In genomic region chr15:103009265-103010111, GRCm38 (mm10) we compare ENCODE assay signal across 12 mouse cellular contexts. TPM values are rescaled to one million over a fixed set of nuclear protein-coding genes. Genes with fewer than 3 reads are reported as not detected.
DNase-seq lines count a peak whose midpoint lies in the region; ATAC-seq and TF ChIP-seq lines count a peak whose summit lies in the region.
"Had no signal": no experiment of that assay in that cellular context is flagged by ENCODE, and none has a peak within 500 bp of the region (broad histone marks: within the 10 kb centered on the region; RNA-seq: fewer than 3 reads in every experiment).

No protein-coding gene starts in this region.

- WGBS in liver, embryonic 12.5 days (ENCODE audit: insufficient replicate concordance), result 4% methylated on average over 27 of the region's 27 CpGs
- 3% methylated on average over 27 of the region's 27 CpGs for WGBS in liver, postnatal 0 days (ENCODE audit: insufficient replicate concordance)
- 8% methylated on average over 27 of the region's 27 CpGs for WGBS in stomach, postnatal 0 days
- 2% methylated on average over 27 of the region's 27 CpGs for WGBS in midbrain, embryonic 16.5 days

- DNase-seq in liver, postnatal 0 days, result no peak
- peak; percentile 57 for DNase-seq in adrenal gland, postnatal 25 days
- DNase-seq in kidney, postnatal 4 days, result peak; percentile 62 to 75
- DNase-seq in stomach, postnatal 0 days (ENCODE audit: low spot score), result no peak
- DNase-seq in natural killer cell, adult 2 months (ENCODE audit: low spot score in 2 of 2), result no peak
- DNase-seq: cerebellum, adult 11 months; gastrocnemius, postnatal 25 days; lung, adult 18-20 months; thymus, postnatal 4 days had no signal

- H3K9me3 ChIP-seq in liver, embryonic 12.5 days (replicated peaks), result no peaks in the 10 kb centered on the region
- H3K9me3 ChIP-seq in liver, postnatal 0 days (ENCODE audit: low read length), result no peaks in the 10 kb centered on the region
- H3K9me3 ChIP-seq in stomach, postnatal 0 days (ENCODE audit: control insufficient read depth, low read length), result no peaks in the 10 kb centered on the region
- H3K9me3 ChIP-seq in midbrain, embryonic 16.5 days (replicated peaks; ENCODE audit: control insufficient read depth, low read length, poor library complexity, severe bottlenecking), result no peaks in the 10 kb centered on the region
- H3K9me3 ChIP-seq: midbrain, embryonic 13.5 days had no signal

- TF ChIP-seq EP300 in liver, postnatal 0 days (IDR thresholded peaks at IDR 0.05; ENCODE audit: low read depth), result no peak
- no peak for TF ChIP-seq EP300 in stomach, postnatal 0 days (optimal IDR thresholded peaks at IDR 0.05)

- 0 out of 2 replicates have a peak overlapping the region, but pooled peaks have one; percentile 3 for H3K4me3 ChIP-seq in liver, embryonic 12.5 days
- no peak overlapping the region; the same call in 1 of the 2 replicates for H3K4me3 ChIP-seq in liver, postnatal 0 days (ENCODE audit: low read depth, low read length)
- H3K4me3 ChIP-seq in stomach, postnatal 0 days (ENCODE audit: low read depth, low read length), result peak overlapping the region; percentile 41
- H3K4me3 ChIP-seq in midbrain, embryonic 16.5 days (ENCODE audit: low read depth, low read length), result no peak overlapping the region
- H3K4me3 ChIP-seq: midbrain, embryonic 13.5 days had no signal

- no peak for TF ChIP-seq CTCF in liver, postnatal 0 days (IDR thresholded peaks at IDR 0.05; ENCODE audit: low read depth)
- no peak for TF ChIP-seq CTCF in stomach, postnatal 0 days (IDR thresholded peaks at IDR 0.05; ENCODE audit: low read depth)

- H3K27ac ChIP-seq in liver, embryonic 12.5 days, result no peak overlapping the region
- H3K27ac ChIP-seq in liver, postnatal 0 days (ENCODE audit: low read depth), result no peak overlapping the region
- peak overlapping the region; percentile 80 for H3K27ac ChIP-seq in stomach, postnatal 0 days (replicated peaks)
- no peak overlapping the region for H3K27ac ChIP-seq in midbrain, embryonic 16.5 days (ENCODE audit: low read length)
- H3K27ac ChIP-seq: midbrain, embryonic 13.5 days had no signal

- no peaks in the 10 kb centered on the region for H3K36me3 ChIP-seq in liver, embryonic 12.5 days
- H3K36me3 ChIP-seq in liver, postnatal 0 days (replicated peaks; ENCODE audit: insufficient read depth, low read length), result no peaks in the 10 kb centered on the region
- no peaks in the 10 kb centered on the region for H3K36me3 ChIP-seq in stomach, postnatal 0 days (ENCODE audit: control insufficient read depth, insufficient read depth, low read length)
- no peaks in the 10 kb centered on the region for H3K36me3 ChIP-seq in midbrain, embryonic 16.5 days (ENCODE audit: control insufficient read depth, insufficient read depth, low read length)
- H3K36me3 ChIP-seq: midbrain, embryonic 13.5 days had no signal

- H3K9ac ChIP-seq in liver, embryonic 12.5 days, result no peak overlapping the region
- H3K9ac ChIP-seq in liver, postnatal 0 days (replicated peaks), result no peak overlapping the region
- peak overlapping the region; percentile 66 for H3K9ac ChIP-seq in stomach, postnatal 0 days (ENCODE audit: low read length)
- no peak overlapping the region for H3K9ac ChIP-seq in midbrain, embryonic 16.5 days (ENCODE audit: low read depth, low read length)
- H3K9ac ChIP-seq: midbrain, embryonic 13.5 days had no signal

- H3K4me2 ChIP-seq in liver, embryonic 12.5 days, result no peak overlapping the region; the same call in 1 of the 2 replicates
- no peak overlapping the region for H3K4me2 ChIP-seq in liver, postnatal 0 days (ENCODE audit: low read depth, low read length)
- H3K4me2 ChIP-seq in stomach, postnatal 0 days (replicated peaks; ENCODE audit: low read depth), result peak overlapping the region; percentile 52
- H3K4me2 ChIP-seq in midbrain, embryonic 16.5 days (ENCODE audit: low read length), result no peak overlapping the region
- H3K4me2 ChIP-seq: midbrain, embryonic 13.5 days had no signal

- ATAC-seq in liver, embryonic 12.5 days, result no peak
- ATAC-seq in liver, postnatal 0 days, result no peak
- no peak for ATAC-seq in stomach, postnatal 0 days (ENCODE audit: low FRiP score, low TSS enrichment)
- ATAC-seq in midbrain, embryonic 16.5 days, result no peak
- ATAC-seq: midbrain, embryonic 13.5 days had no signal

- H3K27me3 ChIP-seq in liver, embryonic 12.5 days (replicated peaks), result peaks cover 99% of the 10 kb centered on the region
- peaks cover 99% of the 10 kb centered on the region for H3K27me3 ChIP-seq in liver, postnatal 0 days (ENCODE audit: insufficient read depth, low read length)
- H3K27me3 ChIP-seq in stomach, postnatal 0 days (ENCODE audit: control insufficient read depth, insufficient read depth, low read length), result peaks cover 14% of the 10 kb centered on the region; the same call in 1 of the 2 replicates
- peaks cover 96% of the 10 kb centered on the region for H3K27me3 ChIP-seq in midbrain, embryonic 16.5 days (ENCODE audit: control insufficient read depth, insufficient read depth, low read depth, low read length)

- 0 out of 2 replicates have a peak, but pooled peaks cover 4% of the 10 kb centered on the region for H3K4me1 ChIP-seq in liver, embryonic 12.5 days
- H3K4me1 ChIP-seq in liver, postnatal 0 days (ENCODE audit: insufficient read depth), result no peaks in the 10 kb centered on the region
- H3K4me1 ChIP-seq in stomach, postnatal 0 days (replicated peaks; ENCODE audit: control insufficient read depth, insufficient read depth), result no peaks in the 10 kb centered on the region
- peaks cover 5% of the 10 kb centered on the region; the same call in 1 of the 2 replicates for H3K4me1 ChIP-seq in midbrain, embryonic 16.5 days (ENCODE audit: control insufficient read depth, insufficient read depth, low read length)

RNA-seq across cellular contexts. Expression of gene Hoxc4, which starts 9.2 kb away (rescaled TPM):
- 1.3 and 1.9 TPM in 2 replicates for polyA plus RNA-seq in liver, embryonic 12.5 days (2016; fragmentation: Nextera tagmentation; extraction: Ambion mirVana)
- polyA plus RNA-seq in liver, postnatal 0 days (2015; fragmentation: Nextera tagmentation; extraction: Ambion mirVana), result 0.07 and 0.11 TPM in 2 replicates
- total RNA-seq in adrenal gland, postnatal 25 days (2021), result 7.3 and 8.4 TPM in 2 replicates
- polyA plus RNA-seq in stomach, postnatal 0 days (2015; fragmentation: Nextera tagmentation; extraction: Ambion mirVana), result 9.6 and 10.4 TPM in 2 replicates
- polyA plus RNA-seq in midbrain, embryonic 16.5 days (2015; fragmentation: Nextera tagmentation; extraction: Ambion mirVana), result not detected in 2 replicates

RNA-seq across cellular contexts. Expression of gene Hoxc6, which starts 11.4 kb away (rescaled TPM):
- 0.17 and 0.19 TPM in 2 replicates for polyA plus RNA-seq in liver, embryonic 12.5 days (2016; fragmentation: Nextera tagmentation; extraction: Ambion mirVana)
- not detected in 2 replicates for polyA plus RNA-seq in liver, postnatal 0 days (2015; fragmentation: Nextera tagmentation; extraction: Ambion mirVana)
- total RNA-seq in adrenal gland, postnatal 25 days (2021), result 59.4 and 68.1 TPM in 2 replicates
- polyA plus RNA-seq in stomach, postnatal 0 days (2015; fragmentation: Nextera tagmentation; extraction: Ambion mirVana), result 3.3 and 4.9 TPM in 2 replicates
- polyA plus RNA-seq in midbrain, embryonic 16.5 days (2015; fragmentation: Nextera tagmentation; extraction: Ambion mirVana), result not detected in 2 replicates
- polyA plus RNA-seq: midbrain, embryonic 13.5 days had no signal

RNA-seq across cellular contexts. Expression of gene Hoxc8, which starts 19.1 kb away (rescaled TPM):
- 0.08 and 0.22 TPM in 2 replicates for polyA plus RNA-seq in liver, embryonic 12.5 days (2016; fragmentation: Nextera tagmentation; extraction: Ambion mirVana)
- not detected in 2 replicates for polyA plus RNA-seq in liver, postnatal 0 days (2015; fragmentation: Nextera tagmentation; extraction: Ambion mirVana)
- total RNA-seq in adrenal gland, postnatal 25 days (2021), result 21.5 and 26.7 TPM in 2 replicates
- polyA plus RNA-seq in stomach, postnatal 0 days (2015; fragmentation: Nextera tagmentation; extraction: Ambion mirVana), result 7.1 and 7.3 TPM in 2 replicates
- not detected in 2 replicates for polyA plus RNA-seq in midbrain, embryonic 16.5 days (2015; fragmentation: Nextera tagmentation; extraction: Ambion mirVana)
- polyA plus RNA-seq: midbrain, embryonic 13.5 days had no signal

RNA-seq across cellular contexts. Expression of gene Hoxc9, which starts 33.2 kb away (rescaled TPM):
- 0.07 TPM in 1 of 2 replicates, not detected in the other for polyA plus RNA-seq in liver, embryonic 12.5 days (2016; fragmentation: Nextera tagmentation; extraction: Ambion mirVana)
- polyA plus RNA-seq in liver, postnatal 0 days (2015; fragmentation: Nextera tagmentation; extraction: Ambion mirVana), result not detected in 2 replicates
- 0.85 and 1.5 TPM in 2 replicates for total RNA-seq in adrenal gland, postnatal 25 days (2021)
- not detected in 2 replicates for polyA plus RNA-seq in stomach, postnatal 0 days (2015; fragmentation: Nextera tagmentation; extraction: Ambion mirVana)
- polyA plus RNA-seq in midbrain, embryonic 16.5 days (2015; fragmentation: Nextera tagmentation; extraction: Ambion mirVana), result not detected in 2 replicates
- polyA plus RNA-seq: midbrain, embryonic 13.5 days had no signal

RNA-seq across cellular contexts. Expression of gene Hoxc5, which starts 42.2 kb away (rescaled TPM):
- polyA plus RNA-seq in liver, embryonic 12.5 days (2016; fragmentation: Nextera tagmentation; extraction: Ambion mirVana), result 0.92 and 1.2 TPM in 2 replicates
- polyA plus RNA-seq in liver, postnatal 0 days (2015; fragmentation: Nextera tagmentation; extraction: Ambion mirVana), result not detected in 2 replicates
- total RNA-seq in adrenal gland, postnatal 25 days (2021), result 7.6 and 9.0 TPM in 2 replicates
- 18.0 and 18.2 TPM in 2 replicates for polyA plus RNA-seq in stomach, postnatal 0 days (2015; fragmentation: Nextera tagmentation; extraction: Ambion mirVana)
- 0.22 TPM in 1 of 2 replicates, not detected in the other for polyA plus RNA-seq in midbrain, embryonic 16.5 days (2015; fragmentation: Nextera tagmentation; extraction: Ambion mirVana)

Comparison
In these comparisons a context has a peak if more than half of its experiments do, and no peak if none do; other contexts are left out.
1. H3K4me3 ChIP-seq: peak in liver, embryonic 12.5 days (single experiment) and stomach, postnatal 0 days (single experiment); none in liver, postnatal 0 days (single experiment) and midbrain, embryonic 16.5 days (single experiment).
2. DNase-seq: peak in adrenal gland, postnatal 25 days (single experiment) and kidney, postnatal 4 days (2 of 2); none in liver, postnatal 0 days (single experiment), stomach, postnatal 0 days (single experiment) and natural killer cell, adult 2 months (0 of 2).